Mouse (Mus musculus): Measurements from ENCODE around the gene Tsc1. TPM values are rescaled to one million over a fixed set of nuclear protein-coding genes. Genes with fewer than 3 reads are reported as not detected.

The Tsc1 gene
- polyA plus RNA-seq, 1 experiment, result 22.2 TPM

DNA sequence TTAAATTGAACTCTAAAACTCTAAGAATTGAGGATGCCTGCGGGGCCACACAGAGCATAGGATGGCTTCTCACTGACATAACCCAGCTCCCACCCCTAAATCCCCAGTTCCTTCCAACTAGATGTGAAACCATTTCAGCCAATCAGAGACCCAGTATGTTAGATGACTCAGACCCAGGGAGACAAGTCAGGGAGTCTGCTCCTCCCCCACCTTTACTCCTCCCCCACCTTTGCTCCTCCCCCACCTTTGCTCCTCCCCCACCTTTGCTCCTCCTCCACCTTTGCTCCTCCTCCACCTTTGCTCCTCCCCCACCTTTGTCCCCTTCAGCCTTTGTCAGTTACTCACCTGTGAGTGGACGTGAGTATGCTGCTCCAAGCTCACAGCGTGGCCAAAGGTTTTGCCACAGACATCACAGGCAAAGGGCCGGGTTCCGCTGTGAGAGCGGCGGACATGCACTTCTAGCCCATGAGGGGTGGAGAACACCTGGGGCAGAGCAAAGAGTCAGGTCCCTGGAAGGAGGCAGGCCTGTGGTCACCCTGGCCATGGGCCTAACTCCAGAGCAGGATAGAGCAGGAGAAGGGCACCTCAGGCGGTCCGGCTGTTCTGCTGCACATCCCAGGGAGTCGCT, 28.5 kb upstream of the Tsc1 start:
- no peak overlapping the region for H3K27ac ChIP-seq (ENCODE audit: insufficient read depth, low read length)
- H3K4me1 ChIP-seq (ENCODE audit: control insufficient read depth, insufficient read depth, low read length), result no peaks in the 10 kb centered on the region
- no peak overlapping the region for H3K4me3 ChIP-seq (ENCODE audit: insufficient read depth, low read length)
- TF ChIP-seq CTCF (IDR thresholded peaks at IDR 0.05; ENCODE audit: borderline replicate concordance, insufficient read depth, low read length) (no peak), POLR2A (IDR thresholded peaks at IDR 0.05; ENCODE audit: low read depth, low read length) (no peak)

DNA sequence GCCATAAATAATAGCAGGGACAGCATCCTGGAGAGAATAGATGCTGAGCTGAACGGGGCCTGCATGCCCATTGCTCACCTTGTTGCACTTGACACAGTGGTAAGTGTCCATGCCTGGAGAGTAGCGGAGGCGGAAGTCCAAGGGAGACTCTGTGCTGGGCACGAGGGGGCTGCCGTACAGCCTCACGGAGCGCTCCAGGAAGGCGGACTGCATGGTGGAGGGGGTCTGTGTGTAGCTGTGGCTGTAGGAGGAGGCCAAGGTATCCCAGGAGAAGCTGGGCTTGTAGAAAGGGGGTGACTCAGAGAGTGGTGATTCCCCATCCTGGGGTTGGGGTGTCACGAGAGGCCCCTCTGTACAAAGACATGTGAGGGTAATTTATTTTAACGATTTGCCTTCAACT, 27.4 kb upstream of the Tsc1 start:
- no peak overlapping the region for H3K27ac ChIP-seq (ENCODE audit: insufficient read depth, low read length)
- no peaks in the 10 kb centered on the region for H3K4me1 ChIP-seq (ENCODE audit: control insufficient read depth, insufficient read depth, low read length)
- no peak for TF ChIP-seq CTCF (IDR thresholded peaks at IDR 0.05; ENCODE audit: borderline replicate concordance, insufficient read depth, low read length)
- TF ChIP-seq POLR2A (IDR thresholded peaks at IDR 0.05; ENCODE audit: low read depth, low read length), result no peak
- no peak overlapping the region for H3K4me3 ChIP-seq (ENCODE audit: insufficient read depth, low read length)

DNA sequence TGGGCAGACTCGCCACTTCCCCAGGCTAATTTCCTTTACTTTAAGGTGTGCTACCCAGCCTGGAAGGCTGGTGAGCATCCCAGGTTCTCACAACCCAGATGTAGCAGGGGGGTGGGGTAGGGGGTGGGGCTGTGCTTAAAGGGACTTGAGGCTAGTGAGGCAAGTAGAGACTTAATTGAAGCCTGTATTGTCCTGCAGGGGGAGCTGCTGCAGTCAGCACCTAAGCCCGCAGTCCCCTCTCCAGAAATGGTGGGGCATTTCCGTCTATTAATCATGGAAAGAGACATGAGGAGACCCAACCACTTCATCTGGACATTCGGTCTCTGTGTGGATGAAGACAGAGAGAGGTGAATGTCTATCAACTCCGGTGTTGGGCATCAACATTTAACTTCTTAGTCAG, 24.7 kb upstream of the Tsc1 start:
- TF ChIP-seq CTCF (IDR thresholded peaks at IDR 0.05; ENCODE audit: borderline replicate concordance, insufficient read depth, low read length), result no peak
- no peak for TF ChIP-seq POLR2A (IDR thresholded peaks at IDR 0.05; ENCODE audit: low read depth, low read length)
- no peaks in the 10 kb centered on the region for H3K4me1 ChIP-seq (ENCODE audit: control insufficient read depth, insufficient read depth, low read length)

GRCm38 (mm10) chr2:28616874-28617273, 24.2 kb upstream of the Tsc1 start:
- no peaks in the 10 kb centered on the region for H3K4me1 ChIP-seq (ENCODE audit: control insufficient read depth, insufficient read depth, low read length)
- no peak overlapping the region for H3K4me3 ChIP-seq (ENCODE audit: insufficient read depth, low read length)
- no peak for TF ChIP-seq CTCF (IDR thresholded peaks at IDR 0.05; ENCODE audit: borderline replicate concordance, insufficient read depth, low read length)
- no peak for TF ChIP-seq POLR2A (IDR thresholded peaks at IDR 0.05; ENCODE audit: low read depth, low read length)
- no peak overlapping the region for H3K27ac ChIP-seq (ENCODE audit: insufficient read depth, low read length)

More for the DNA sequence above, 24.7 kb upstream of the Tsc1 start:
- Histone ChIP-seq H3K27ac (ENCODE audit: insufficient read depth, low read length) (no peak overlapping the region), H3K4me3 (ENCODE audit: insufficient read depth, low read length) (no peak overlapping the region)

GRCm38 (mm10) chr2:28617498-28618486, 23.2 kb upstream of the Tsc1 start:
- H3K27ac ChIP-seq (ENCODE audit: insufficient read depth, low read length), result no peak overlapping the region
- no peak for TF ChIP-seq CTCF (IDR thresholded peaks at IDR 0.05; ENCODE audit: borderline replicate concordance, insufficient read depth, low read length)
- no peak for TF ChIP-seq POLR2A (IDR thresholded peaks at IDR 0.05; ENCODE audit: low read depth, low read length)

GRCm38 (mm10) chr2:28618777-28619336, 22.2 kb upstream of the Tsc1 start:
- TF ChIP-seq POLR2A (IDR thresholded peaks at IDR 0.05; ENCODE audit: low read depth, low read length) (no peak), CTCF (IDR thresholded peaks at IDR 0.05; ENCODE audit: borderline replicate concordance, insufficient read depth, low read length) (no peak)
- no peaks in the 10 kb centered on the region for H3K4me1 ChIP-seq (ENCODE audit: control insufficient read depth, insufficient read depth, low read length)
- H3K27ac ChIP-seq (ENCODE audit: insufficient read depth, low read length), result no peak overlapping the region
- no peak overlapping the region for H3K4me3 ChIP-seq (ENCODE audit: insufficient read depth, low read length)

More at GRCm38 (mm10) chr2:28617498-28618486, 23.2 kb upstream of the Tsc1 start:
- H3K4me1 ChIP-seq (ENCODE audit: control insufficient read depth, insufficient read depth, low read length), result no peaks in the 10 kb centered on the region
- H3K4me3 ChIP-seq (ENCODE audit: insufficient read depth, low read length), result no peak overlapping the region

- TF ChIP-seq CTCF (IDR thresholded peaks at IDR 0.05; ENCODE audit: borderline replicate concordance, insufficient read depth, low read length) (no peak), POLR2A (IDR thresholded peaks at IDR 0.05; ENCODE audit: low read depth, low read length) (no peak)
- Histone ChIP-seq H3K27ac (ENCODE audit: insufficient read depth, low read length) (no peak overlapping the region), H3K4me3 (ENCODE audit: insufficient read depth, low read length) (no peak overlapping the region), H3K4me1 (ENCODE audit: control insufficient read depth, insufficient read depth, low read length) (no peaks in the 10 kb centered on the region)
These were observed 21.7 kb upstream of the Tsc1 start for GRCm38 (mm10) chr2:28619369-28619768.

- H3K4me3 ChIP-seq (ENCODE audit: insufficient read depth, low read length), result no peak overlapping the region
- TF ChIP-seq CTCF (IDR thresholded peaks at IDR 0.05; ENCODE audit: borderline replicate concordance, insufficient read depth, low read length) (no peak), POLR2A (IDR thresholded peaks at IDR 0.05; ENCODE audit: low read depth, low read length) (no peak)
These were observed 20.5 kb upstream of the Tsc1 start for GRCm38 (mm10) chr2:28620522-28620921.

GRCm38 (mm10) chr2:28621111-28621510, 19.9 kb upstream of the Tsc1 start:
- TF ChIP-seq CTCF (IDR thresholded peaks at IDR 0.05; ENCODE audit: borderline replicate concordance, insufficient read depth, low read length) (no peak), POLR2A (IDR thresholded peaks at IDR 0.05; ENCODE audit: low read depth, low read length) (no peak)
- no peak overlapping the region for H3K27ac ChIP-seq (ENCODE audit: insufficient read depth, low read length)
- H3K4me1 ChIP-seq (ENCODE audit: control insufficient read depth, insufficient read depth, low read length), result no peaks in the 10 kb centered on the region
- no peak overlapping the region for H3K4me3 ChIP-seq (ENCODE audit: insufficient read depth, low read length)

More at GRCm38 (mm10) chr2:28620522-28620921, 20.5 kb upstream of the Tsc1 start:
- no peak overlapping the region for H3K27ac ChIP-seq (ENCODE audit: insufficient read depth, low read length)
- H3K4me1 ChIP-seq (ENCODE audit: control insufficient read depth, insufficient read depth, low read length), result no peaks in the 10 kb centered on the region
